21 mouse cellular contexts compared by ENCODE assay signal in genomic region chr6:37242769-37243121, GRCm38 (mm10). TPM values are rescaled to one million over a fixed set of nuclear protein-coding genes. Genes with fewer than 3 reads are reported as not detected.
DNase-seq lines count a peak whose midpoint lies in the region; ATAC-seq and TF ChIP-seq lines count a peak whose summit lies in the region.
"Had no signal": no experiment of that assay in that cellular context is flagged by ENCODE, and none has a peak within 500 bp of the region (broad histone marks: within the 10 kb centered on the region; RNA-seq: fewer than 3 reads in every experiment).

No protein-coding gene starts in this region.

- DNase-seq in forebrain, embryonic 14.5 days (ENCODE audit: low spot score), result peak; percentile 4
- no peak for DNase-seq in heart, postnatal 10 days
- no peak for DNase-seq in layer of hippocampus, adult 2 months (ENCODE audit: low spot score in 2 of 2)
- DNase-seq in layer of hippocampus, adult 9-10 months (ENCODE audit: low spot score), result no peak
- DNase-seq: adrenal gland, postnatal 10 days; cerebellum, adult 18-20 months; cerebellum, postnatal 14 days; gastrocnemius, postnatal 36 days; kidney, adult 2 months; right cerebral cortex, postnatal 4 days; thymus, postnatal 25 days had no signal

- no peak overlapping the region for H3K4me2 ChIP-seq in forebrain, embryonic 14.5 days (ENCODE audit: low read length)
- no peak overlapping the region for H3K4me2 ChIP-seq in forebrain, embryonic 12.5 days
- no peak overlapping the region for H3K4me2 ChIP-seq in heart, embryonic 14.5 days (ENCODE audit: low read length)
- H3K4me2 ChIP-seq in forebrain, embryonic 16.5 days (ENCODE audit: low read length), result no peak overlapping the region
- H3K4me2 ChIP-seq: embryonic facial prominence, embryonic 12.5 days; neural tube, embryonic 13.5 days had no signal

- H3K4me3 ChIP-seq in forebrain, embryonic 14.5 days (ENCODE audit: low read depth, low read length), result no peak overlapping the region
- H3K4me3 ChIP-seq in forebrain, embryonic 12.5 days (replicated peaks), result no peak overlapping the region
- no peak overlapping the region for H3K4me3 ChIP-seq in heart, embryonic 14.5 days (ENCODE audit: control insufficient read depth in 1 of 2, insufficient read depth in 1 of 2, low read depth in 1 of 2, low read length in 2 of 2)
- no peak overlapping the region for H3K4me3 ChIP-seq in layer of hippocampus, adult 2 months
- H3K4me3 ChIP-seq in forebrain, embryonic 16.5 days (replicated peaks; ENCODE audit: low read length), result no peak overlapping the region
- H3K4me3 ChIP-seq: embryonic facial prominence, embryonic 12.5 days; myocyte; neural tube, embryonic 13.5 days had no signal

- TF ChIP-seq CTCF in layer of hippocampus, adult 2 months (conservative IDR thresholded peaks at IDR 0.05), result no peak

- intact Hi-C loops in heart, postnatal 10 days (cut with DNase I), result no loop called here

- no peak overlapping the region for H3K9ac ChIP-seq in forebrain, embryonic 14.5 days (ENCODE audit: low read length)
- no peak overlapping the region for H3K9ac ChIP-seq in forebrain, embryonic 12.5 days
- H3K9ac ChIP-seq in heart, embryonic 14.5 days (ENCODE audit: low read length), result no peak overlapping the region
- no peak overlapping the region for H3K9ac ChIP-seq in forebrain, embryonic 16.5 days (replicated peaks; ENCODE audit: low read depth, low read length)
- H3K9ac ChIP-seq: embryonic facial prominence, embryonic 12.5 days; neural tube, embryonic 13.5 days had no signal

- no peaks in the 10 kb centered on the region for H3K9me3 ChIP-seq in forebrain, embryonic 14.5 days (replicated peaks; ENCODE audit: control insufficient read depth, low read length)
- no peaks in the 10 kb centered on the region for H3K9me3 ChIP-seq in forebrain, embryonic 12.5 days
- H3K9me3 ChIP-seq in heart, embryonic 14.5 days (ENCODE audit: control insufficient read depth, low read length), result no peaks in the 10 kb centered on the region
- no peaks in the 10 kb centered on the region for H3K9me3 ChIP-seq in forebrain, embryonic 16.5 days (ENCODE audit: control insufficient read depth, low read length)
- H3K9me3 ChIP-seq: embryonic facial prominence, embryonic 12.5 days had no signal

- H3K27me3 ChIP-seq in forebrain, embryonic 14.5 days (replicated peaks; ENCODE audit: control insufficient read depth, insufficient read depth, low read length), result no peaks in the 10 kb centered on the region
- H3K27me3 ChIP-seq in forebrain, embryonic 12.5 days, result no peaks in the 10 kb centered on the region
- H3K27me3 ChIP-seq in heart, embryonic 14.5 days (ENCODE audit: control insufficient read depth, insufficient read depth, low read length), result no peaks in the 10 kb centered on the region
- H3K27me3 ChIP-seq in forebrain, embryonic 16.5 days (replicated peaks; ENCODE audit: control insufficient read depth, insufficient read depth, low read length), result no peaks in the 10 kb centered on the region
- H3K27me3 ChIP-seq: embryonic facial prominence, embryonic 12.5 days; neural tube, embryonic 13.5 days had no signal

- H3K36me3 ChIP-seq in forebrain, embryonic 14.5 days (ENCODE audit: control insufficient read depth, insufficient read depth, low read length), result no peaks in the 10 kb centered on the region
- no peaks in the 10 kb centered on the region for H3K36me3 ChIP-seq in forebrain, embryonic 12.5 days (replicated peaks)
- H3K36me3 ChIP-seq in heart, embryonic 14.5 days (ENCODE audit: control insufficient read depth, insufficient read depth, low read length), result no peaks in the 10 kb centered on the region
- no peaks in the 10 kb centered on the region for H3K36me3 ChIP-seq in forebrain, embryonic 16.5 days (ENCODE audit: control insufficient read depth, insufficient read depth)
- H3K36me3 ChIP-seq: embryonic facial prominence, embryonic 12.5 days; neural tube, embryonic 13.5 days had no signal

- ATAC-seq in forebrain, embryonic 14.5 days, result 0 out of 2 replicates have a peak, but pooled peaks have one; percentile 4
- no peak for ATAC-seq in forebrain, embryonic 12.5 days (ENCODE audit: low FRiP score)
- ATAC-seq in heart, embryonic 14.5 days (ENCODE audit: insufficient number of reproducible peaks, insufficient read depth, low FRiP score, low read depth), result no peak
- ATAC-seq in forebrain, embryonic 16.5 days, result peak; percentile 18
- no peak for ATAC-seq in inflammation-experienced regulatory T-cells, adult 6 months

- 53% methylated on average over 5 of the region's 5 CpGs for WGBS in forebrain, embryonic 14.5 days
- WGBS in forebrain, embryonic 12.5 days, result 57% methylated on average over 5 of the region's 5 CpGs
- WGBS in heart, embryonic 14.5 days, result 78% methylated on average over 5 of the region's 5 CpGs
- WGBS in forebrain, embryonic 16.5 days, result 50% methylated on average over 5 of the region's 5 CpGs

- H3K4me1 ChIP-seq in forebrain, embryonic 14.5 days (ENCODE audit: control insufficient read depth, insufficient read depth, low read length), result peaks cover 7% of the 10 kb centered on the region; the same call in 1 of the 2 replicates
- peaks cover 19% of the 10 kb centered on the region for H3K4me1 ChIP-seq in forebrain, embryonic 12.5 days
- peaks cover 18 to 20% of the 10 kb centered on the region in 2 experiments for H3K4me1 ChIP-seq in heart, embryonic 14.5 days (ENCODE audit: control insufficient read depth in 2 of 2, insufficient read depth in 2 of 2, low read length in 2 of 2)
- H3K4me1 ChIP-seq in forebrain, embryonic 16.5 days (replicated peaks; ENCODE audit: control insufficient read depth, insufficient read depth, low read length), result peaks cover 26% of the 10 kb centered on the region
- H3K4me1 ChIP-seq: embryonic facial prominence, embryonic 12.5 days had no signal

- H3K27ac ChIP-seq in forebrain, embryonic 14.5 days (ENCODE audit: low read depth, low read length), result peak overlapping the region; percentile 58
- H3K27ac ChIP-seq in forebrain, embryonic 12.5 days, result no peak overlapping the region
- peak overlapping the region; percentile 53 to 59 for H3K27ac ChIP-seq in heart, embryonic 14.5 days (replicated peaks in 1 of 2; ENCODE audit: control insufficient read depth in 1 of 2, insufficient read depth in 1 of 2, low read depth in 2 of 2, low read length in 2 of 2)
- peak overlapping the region; percentile 84 for H3K27ac ChIP-seq in layer of hippocampus, adult 2 months
- peak overlapping the region; percentile 51 for H3K27ac ChIP-seq in forebrain, embryonic 16.5 days (ENCODE audit: low read length)
- H3K27ac ChIP-seq: embryonic facial prominence, embryonic 12.5 days; kidney, postnatal 0 days; macrophage; neural tube, embryonic 13.5 days had no signal

RNA-seq across cellular contexts. Expression of gene Dgki, which starts 57.2 kb away (rescaled TPM):
- polyA plus RNA-seq in forebrain, embryonic 14.5 days (2014; fragmentation: Nextera tagmentation; extraction: Ambion mirVana), result 3.8 and 7.5 TPM in 2 replicates
- polyA plus RNA-seq in forebrain, embryonic 12.5 days (2016; fragmentation: Nextera tagmentation; extraction: Ambion mirVana), result 4.0 and 4.1 TPM in 2 replicates
- 0.75 and 0.88 TPM in 2 replicates for polyA plus RNA-seq in heart, embryonic 14.5 days (2014; fragmentation: Nextera tagmentation; extraction: Ambion mirVana)
- under 1 TPM; 0.45 to 0.65 TPM for total RNA-seq in heart, postnatal 10 days (2021)
- 10 to 100 TPM; 88.6 to 89.5 TPM for total RNA-seq in layer of hippocampus, adult 2 months (2021)
- polyA plus RNA-seq in forebrain, embryonic 16.5 days (2015; fragmentation: Nextera tagmentation; extraction: Ambion mirVana), result 9.6 and 10.5 TPM in 2 replicates
- under 1 TPM in 2 of 3 experiments, not detected in 1; 0.17 to 0.75 TPM for polyA plus RNA-seq in inflammation-experienced regulatory T-cells, adult 6 months (2017; shearing (Covaris generic))
- polyA plus RNA-seq: liver, adult 2 months had no signal

Comparison
In these comparisons a context has a peak if more than half of its experiments do, and no peak if none do; other contexts are left out.
1. ATAC-seq: peak in forebrain, embryonic 14.5 days (single experiment) and forebrain, embryonic 16.5 days (single experiment); none in forebrain, embryonic 12.5 days (single experiment), heart, embryonic 14.5 days (single experiment) and inflammation-experienced regulatory T-cells, adult 6 months (single experiment).